Mouse (Mus musculus) heart, postnatal 10 days (tissue): ENCODE measurements around the gene Spcs1. TPM values are rescaled to one million over a fixed set of nuclear protein-coding genes. Genes with fewer than 3 reads are reported as not detected.

ENCODE experiments used
- DNase-seq, 2 experiments: peaks; one replicate each; pipeline ENCODE4 v3.0.0; 2021
- intact Hi-C: fragments of 180-260 bp; cut with DNase I; formaldehyde crosslinking; loops from one replicate; pipeline ENCODE4 v1.15.1; 2025
- total RNA-seq, 2 experiments: library from RNA; stranded (reverse); gene quantifications; 2 replicates each; pipeline ENCODE4 v1.2.3; 2021

The Spcs1 gene
- total RNA-seq, 2 experiments from 2014 or later: 177 to 181 TPM

DNA sequence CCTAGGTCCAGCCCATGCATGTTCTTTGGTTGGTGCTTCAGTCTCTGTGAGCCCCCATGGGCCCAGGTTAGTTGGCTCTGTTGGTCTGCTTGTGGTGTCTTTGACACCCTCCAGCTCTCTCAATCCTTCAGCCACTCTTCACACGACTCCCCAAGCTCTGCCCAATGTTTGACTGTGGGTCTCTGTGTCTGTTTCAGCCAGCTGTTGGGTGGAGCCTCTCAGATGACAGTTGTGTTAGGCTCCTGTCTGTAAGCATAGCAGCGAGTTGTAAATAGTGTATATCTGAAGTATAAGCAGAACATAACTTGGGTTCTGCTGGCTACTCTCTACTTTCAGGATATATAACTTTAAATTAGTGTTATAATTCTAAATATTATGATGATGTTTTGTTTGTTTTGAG lies 43.0 kb downstream of the Spcs1 start:
- no peak for DNase-seq
- intact Hi-C loops: no loop called here

DNA sequence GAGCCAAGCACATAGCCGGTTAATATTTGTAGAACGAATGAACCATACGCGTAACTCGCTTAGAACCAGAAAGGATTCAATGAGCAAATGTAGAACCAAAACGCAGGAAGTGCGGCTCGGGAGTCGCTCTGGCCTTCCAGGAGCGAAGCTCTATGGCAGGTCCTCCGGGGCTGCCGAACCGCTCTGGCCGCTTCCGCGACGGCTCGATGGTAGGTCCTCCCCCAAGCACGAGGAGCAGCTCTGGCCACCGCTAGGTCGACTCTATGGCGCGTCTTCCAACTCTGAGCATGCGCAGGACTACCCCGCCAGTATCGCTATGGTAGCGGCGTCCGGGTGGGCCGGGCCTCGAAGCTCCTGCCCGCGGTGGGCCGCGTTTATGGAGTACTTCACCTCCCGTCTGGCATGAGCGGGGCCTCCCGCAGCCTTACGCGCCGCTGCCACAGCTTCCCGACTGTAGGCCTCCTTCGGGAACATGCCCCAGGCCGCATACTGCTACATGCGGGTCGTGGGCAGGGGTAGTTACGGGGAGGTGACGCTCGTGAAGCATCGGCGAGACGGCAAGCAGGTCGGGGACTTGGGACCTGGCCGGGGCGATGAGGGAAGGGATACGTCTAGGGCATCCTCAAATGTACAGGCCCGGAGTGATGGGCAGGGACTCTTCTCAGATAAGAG lies 50.2 kb downstream of the Spcs1 start, which contains the start of gene Nek4:
Gene Nek4, plus strand, starts transcription at position 224 of the 672 bp plus-strand sequence.
- intact Hi-C loops: loop anchor here (1.0 kb wide), 1 partner anchor 68 kb away; the partner anchor contains the start of genes Gnl3 and Pbrm1
- DNase-seq: peak; percentile 98

DNA sequence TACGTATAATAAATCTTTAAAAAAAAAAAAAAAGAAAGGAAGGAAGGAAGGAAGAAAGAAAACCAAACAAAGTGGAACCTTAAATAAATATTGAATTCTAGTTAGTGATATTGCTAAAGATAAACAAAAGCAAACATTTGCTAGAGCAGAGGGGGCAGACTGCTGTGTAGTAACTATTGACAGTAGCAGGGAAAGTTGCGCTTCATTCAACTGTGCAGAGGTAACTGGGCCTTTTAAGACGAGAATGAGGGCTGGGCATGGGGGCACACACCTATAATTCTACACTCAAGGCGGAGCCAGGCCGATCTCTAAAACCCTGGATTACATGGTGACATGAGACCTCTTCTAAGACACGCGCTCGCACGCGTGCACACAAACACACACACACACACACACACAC lies 51.5 kb downstream of the Spcs1 start:
- DNase-seq: no peak
- intact Hi-C loops: no loop called here

Other genes starting within 250 kb of the Spcs1 start
- 10 to 100 TPM; 10.0 to 13.2 TPM for gene Tmem110, start 176.1 kb downstream of the Spcs1 start, total RNA-seq
- gene Mustn1, start 122.5 kb downstream of the Spcs1 start, total RNA-seq: 10 to 100 TPM; 12.7 to 13.8 TPM
- gene Itih4, start 115.2 kb downstream of the Spcs1 start, total RNA-seq: 1 to 10 TPM; 3.2 to 4.4 TPM
- under 1 TPM; 0.64 to 0.89 TPM for gene Itih3, start 77.9 kb downstream of the Spcs1 start, total RNA-seq
- not detected for gene Itih1, start 58.4 kb downstream of the Spcs1 start, total RNA-seq
- 1 to 10 TPM; 4.5 to 5.0 TPM for gene Nek4, start 50.3 kb downstream of the Spcs1 start, total RNA-seq
- gene Glt8d1, start 272 bp downstream of the Spcs1 start, total RNA-seq: 10 to 100 TPM; 26.6 to 32.1 TPM
- gene Pbrm1, start 17.5 kb upstream of the Spcs1 start, total RNA-seq: 10 to 100 TPM; 78.8 to 82.5 TPM
- 10 to 100 TPM; 28.2 to 31.4 TPM for gene Gnl3, start 17.5 kb upstream of the Spcs1 start, total RNA-seq
- gene Smim4, start 127.3 kb upstream of the Spcs1 start, total RNA-seq: 10 to 100 TPM; 92.2 to 93.5 TPM
- 10 to 100 TPM; 53.1 to 57.7 TPM for gene Nt5dc2, start 129.4 kb upstream of the Spcs1 start, total RNA-seq
- 10 to 100 TPM; 77.3 to 78.9 TPM for gene Stab1, start 167.0 kb upstream of the Spcs1 start, total RNA-seq
- gene Tnnc1, start 206.6 kb upstream of the Spcs1 start, total RNA-seq: 1,000 to 10,000 TPM; 5,439 to 5,458 TPM
- gene Nisch, start 215.3 kb upstream of the Spcs1 start, total RNA-seq: 100 to 1,000 TPM; 234 to 236 TPM
- gene Sema3g, start 216.2 kb upstream of the Spcs1 start, total RNA-seq: 10 to 100 TPM; 15.1 to 16.9 TPM
- gene Phf7, start 249.6 kb upstream of the Spcs1 start, total RNA-seq: 1 to 10 TPM; 5.2 to 6.0 TPM
- gene Bap1, start 249.8 kb upstream of the Spcs1 start, total RNA-seq: 10 to 100 TPM; 51.1 to 55.0 TPM